Mouse (Mus musculus) kidney, embryonic 15.5 days (tissue): ENCODE results near the gene Lmbr1l. TPM values are rescaled to one million over a fixed set of nuclear protein-coding genes. Genes with fewer than 3 reads are reported as not detected.

Source experiments
- ATAC-seq: fragments of 200-750 bp; cut with Nextera tagmentation; replicated peaks from 2 replicates; pipeline ENCODE4 v1.8.0; 2017; ENCODE audit warnings: moderate TSS enrichment; ENCODE audit not compliant: low FRiP score
- H3K27ac ChIP-seq: fragments of 300-500 bp; sonication (generic); 2 replicates; pipeline ENCODE4 v1.5.1; 2015; ENCODE audit warnings: mild to moderate bottlenecking, inconsistent platforms
- H3K27me3 ChIP-seq: fragments of 300-500 bp; sonication (generic); 2 replicates; pipeline ENCODE4 v1.6.1; 2015; ENCODE audit warnings: inconsistent platforms
- H3K36me3 ChIP-seq: fragments of 300-500 bp; sonication (generic); 2 replicates; pipeline ENCODE4 v1.6.1; 2015; ENCODE audit warnings: inconsistent platforms
- H3K4me1 ChIP-seq: fragments of 300-500 bp; sonication (generic); 2 replicates; pipeline ENCODE4 v1.6.1; 2015; ENCODE audit warnings: inconsistent platforms
- H3K4me2 ChIP-seq: fragments of 300-500 bp; sonication (generic); 2 replicates; pipeline ENCODE4 v1.6.1; 2015; ENCODE audit warnings: moderate library complexity, mild to moderate bottlenecking, inconsistent platforms
- H3K4me3 ChIP-seq: fragments of 300-500 bp; sonication (generic); replicated peaks from 2 replicates; pipeline ENCODE4 v1.5.1; 2015; ENCODE audit warnings: mild to moderate bottlenecking, inconsistent platforms
- H3K9ac ChIP-seq: fragments of 300-500 bp; sonication (generic); 2 replicates; pipeline ENCODE4 v1.6.1; 2015; ENCODE audit warnings: mild to moderate bottlenecking, inconsistent platforms
- H3K9me3 ChIP-seq: fragments of 300-500 bp; sonication (generic); replicated peaks from 2 replicates; pipeline ENCODE4 v1.6.1; 2016; ENCODE audit warnings: inconsistent platforms
- WGBS: fragments of 180-500 bp; shearing (Covaris S2); methylation state at CpG from one replicate; pipeline ENCODE4 v1.1.7; 2015; ENCODE audit warnings: mixed read lengths; 5-methylcytosine and 5-hydroxymethylcytosine counted together
- polyA plus RNA-seq: library from polyadenylated mRNA; unstranded; fragments of >200 nt; fragmentation: Nextera tagmentation; extraction: Ambion mirVana; gene quantifications from 2 replicates; pipeline ENCODE4 v1.2.1, GENCODE M21; 2015

Lmbr1l gene
- 16.4 and 17.6 TPM in 2 replicates for polyA plus RNA-seq

GRCm38 (mm10) chr15:98917538-98918498 lies at the start of gene Lmbr1l:
Gene Lmbr1l, minus strand, starts transcription at chr15:98918231.
- Histone ChIP-seq H3K4me1 (peaks cover 23% of the 10 kb centered on the region), H3K4me3 (peak within 1 kb of the TSS; percentile 94), H3K9me3 (no peaks in the 10 kb centered on the region), H3K9ac (peak within 1 kb of the TSS; percentile 79), H3K27me3 (no peaks in the 10 kb centered on the region), H3K4me2 (peak within 1 kb of the TSS; percentile 90), H3K36me3 (peaks cover 11% of the 10 kb centered on the region), H3K27ac (peak within 1 kb of the TSS; percentile 98)
- WGBS = under 1% methylated on average over 76 of the region's 82 CpGs
- peak; percentile 98 for ATAC-seq

GRCm38 (mm10) chr15:98959531-98959930 lies 41.5 kb upstream of the Lmbr1l start:
- Histone ChIP-seq H3K27me3 (no peaks in the 10 kb centered on the region), H3K4me2 (no peak overlapping the region), H3K9ac (no peak overlapping the region), H3K27ac (no peak overlapping the region), H3K9me3 (no peaks in the 10 kb centered on the region), H3K36me3 (no peaks in the 10 kb centered on the region), H3K4me3 (no peak overlapping the region), H3K4me1 (peaks cover 6% of the 10 kb centered on the region; the same call in 1 of the 2 replicates)
- 81% methylated on average over 3 of the region's 3 CpGs for WGBS
- no peak for ATAC-seq

- H3K4me1 ChIP-seq = peaks cover 10% of the 10 kb centered on the region
- H3K4me3 ChIP-seq = no peak overlapping the region
- H3K9me3 ChIP-seq = no peaks in the 10 kb centered on the region
- H3K36me3 ChIP-seq = no peaks in the 10 kb centered on the region
- H3K27me3 ChIP-seq = no peaks in the 10 kb centered on the region
- no peak overlapping the region for H3K27ac ChIP-seq
- no peak overlapping the region for H3K4me2 ChIP-seq
- H3K9ac ChIP-seq = no peak overlapping the region
- no peak for ATAC-seq
- 88% methylated on average over 4 of the region's 4 CpGs for WGBS
Measured at GRCm38 (mm10) chr15:98958901-98959420, 40.9 kb upstream of the Lmbr1l start.

- Histone ChIP-seq H3K9ac (no peak overlapping the region), H3K9me3 (no peaks in the 10 kb centered on the region), H3K4me3 (no peak overlapping the region), H3K27ac (no peak overlapping the region), H3K4me2 (no peak overlapping the region), H3K36me3 (no peaks in the 10 kb centered on the region), H3K27me3 (no peaks in the 10 kb centered on the region), H3K4me1 (peaks cover 13% of the 10 kb centered on the region)
- 76% methylated on average over 5 of the region's 5 CpGs for WGBS
- ATAC-seq = no peak
Measured at GRCm38 (mm10) chr15:98957475-98957874, 39.4 kb upstream of the Lmbr1l start.

- H3K9ac ChIP-seq = no peak overlapping the region
- WGBS = 86% methylated on average over 4 of the region's 4 CpGs
- H3K9me3 ChIP-seq = no peaks in the 10 kb centered on the region
- H3K4me1 ChIP-seq = peaks cover 18% of the 10 kb centered on the region
- no peak overlapping the region for H3K4me2 ChIP-seq
- no peak overlapping the region for H3K4me3 ChIP-seq
- no peak overlapping the region for H3K27ac ChIP-seq
- no peak for ATAC-seq
- peaks cover 2% of the 10 kb centered on the region for H3K36me3 ChIP-seq
- no peaks in the 10 kb centered on the region for H3K27me3 ChIP-seq
Measured at GRCm38 (mm10) chr15:98956000-98956399, 38.0 kb upstream of the Lmbr1l start.

GRCm38 (mm10) chr15:98955324-98955723 lies 37.3 kb upstream of the Lmbr1l start:
- no peaks in the 10 kb centered on the region for H3K27me3 ChIP-seq
- peaks cover 5% of the 10 kb centered on the region for H3K36me3 ChIP-seq
- no peak for ATAC-seq
- no peak overlapping the region for H3K4me2 ChIP-seq
- H3K9ac ChIP-seq = no peak overlapping the region
- H3K4me3 ChIP-seq = no peak overlapping the region
- H3K27ac ChIP-seq = no peak overlapping the region
- 80% methylated on average over 4 of the region's 4 CpGs for WGBS
- no peaks in the 10 kb centered on the region for H3K9me3 ChIP-seq
- H3K4me1 ChIP-seq = peaks cover 18% of the 10 kb centered on the region

GRCm38 (mm10) chr15:98954425-98955253 lies 36.6 kb upstream of the Lmbr1l start:
- ATAC-seq = no peak
- no peaks in the 10 kb centered on the region for H3K27me3 ChIP-seq
- peak overlapping the region; percentile 70 for H3K27ac ChIP-seq
- H3K36me3 ChIP-seq = peaks cover 7% of the 10 kb centered on the region
- H3K9me3 ChIP-seq = no peaks in the 10 kb centered on the region
- peak overlapping the region; percentile 28; the same call in 1 of the 2 replicates for H3K9ac ChIP-seq
- H3K4me3 ChIP-seq = peak overlapping the region; percentile 18; the same call in 1 of the 2 replicates
- WGBS = 21% methylated on average over 14 of the region's 14 CpGs
- H3K4me2 ChIP-seq = peak overlapping the region; percentile 50
- peaks cover 18% of the 10 kb centered on the region for H3K4me1 ChIP-seq

GRCm38 (mm10) chr15:98953401-98954356 lies 35.6 kb upstream of the Lmbr1l start, which contains the start of the genes Gm49450 and Tuba1a:
Gene Gm49450, minus strand, starts transcription at chr15:98953551.
Gene Tuba1a, minus strand, starts transcription at chr15:98953703.
- peak; percentile 98 for ATAC-seq
- peak within 1 kb of the TSS; percentile 61 for H3K4me2 ChIP-seq
- H3K27ac ChIP-seq = peak within 1 kb of the TSS; percentile 94
- peak within 1 kb of the TSS; percentile 85 for H3K9ac ChIP-seq
- H3K36me3 ChIP-seq = peaks cover 16% of the 10 kb centered on the region
- peaks cover 18% of the 10 kb centered on the region for H3K4me1 ChIP-seq
- H3K4me3 ChIP-seq = peak within 1 kb of the TSS; percentile 79
- WGBS = 5% methylated on average over 28 of the region's 28 CpGs
- H3K9me3 ChIP-seq = no peaks in the 10 kb centered on the region
- H3K27me3 ChIP-seq = no peaks in the 10 kb centered on the region

- Histone ChIP-seq H3K27me3 (no peaks in the 10 kb centered on the region), H3K9me3 (no peaks in the 10 kb centered on the region), H3K9ac (peak overlapping the region; percentile 85), H3K27ac (peak overlapping the region; percentile 94), H3K4me3 (peak overlapping the region; percentile 79), H3K4me2 (peak overlapping the region; percentile 61), H3K36me3 (peaks cover 16% of the 10 kb centered on the region), H3K4me1 (peaks cover 18% of the 10 kb centered on the region)
- ATAC-seq = peak; percentile 87
- under 1% methylated on average over 41 of the region's 41 CpGs for WGBS
Measured at GRCm38 (mm10) chr15:98952751-98953400, 34.8 kb upstream of the Lmbr1l start.

GRCm38 (mm10) chr15:98952063-98952455 lies 34.0 kb upstream of the Lmbr1l start:
- H3K36me3 ChIP-seq = peaks cover 16% of the 10 kb centered on the region
- ATAC-seq = no peak

More at GRCm38 (mm10) chr15:98952063-98952455, 34.0 kb upstream of the Lmbr1l start:
- peak overlapping the region; percentile 61 for H3K4me2 ChIP-seq
- H3K27me3 ChIP-seq = no peaks in the 10 kb centered on the region
- peaks cover 18% of the 10 kb centered on the region for H3K4me1 ChIP-seq
- peak overlapping the region; percentile 57; the same call in 1 of the 2 replicates for H3K27ac ChIP-seq
- H3K9ac ChIP-seq = peak overlapping the region; percentile 85
- no peaks in the 10 kb centered on the region for H3K9me3 ChIP-seq
- H3K4me3 ChIP-seq = peak overlapping the region; percentile 79
- WGBS = 21% methylated on average over 5 of the region's 5 CpGs
